Mouse (Mus musculus): Measurements from ENCODE around the gene Rad23b. TPM values are rescaled to one million over a fixed set of nuclear protein-coding genes. Genes with fewer than 3 reads are reported as not detected.
"Not testable (repeated sequence)": the region's sequence is repeated elsewhere in the genome, so short reads cannot be mapped to it uniquely, and the experiment has no call there.

Gene Rad23b
- total RNA-seq, 2 experiments from 2014 or later: 107 to 172 TPM

GRCm38 (mm10) chr4:55351037-55351436, 1.2 kb downstream of the Rad23b start:
- no peak for ATAC-seq (replicated peaks; ENCODE audit: low FRiP score, low TSS enrichment, poor library complexity, severe bottlenecking)

DNA sequence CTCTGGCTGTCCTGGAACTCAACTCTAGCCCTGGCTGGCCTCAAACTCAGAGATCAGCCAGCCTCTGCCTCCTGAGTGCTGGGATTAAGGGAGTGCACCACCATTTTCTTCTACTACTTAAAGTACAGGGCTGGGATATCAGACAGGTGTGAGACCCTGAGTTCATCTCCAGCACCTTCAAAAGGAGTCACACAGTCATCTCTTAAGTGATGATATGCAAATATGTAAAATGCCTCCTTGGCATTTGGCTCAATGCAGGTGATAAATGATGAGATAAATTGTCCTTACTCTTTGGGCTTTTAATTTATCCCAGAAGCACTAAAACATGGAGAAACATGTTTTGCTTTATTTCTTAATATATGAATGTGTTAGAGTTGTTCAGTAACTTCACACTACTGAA, 2.0 kb downstream of the Rad23b start:
- ATAC-seq (replicated peaks; ENCODE audit: low FRiP score, low TSS enrichment, poor library complexity, severe bottlenecking): no peak

- no peak for ATAC-seq (replicated peaks; ENCODE audit: low FRiP score, low TSS enrichment, poor library complexity, severe bottlenecking)
Measured at GRCm38 (mm10) chr4:55354038-55354437, 4.2 kb downstream of the Rad23b start.

DNA sequence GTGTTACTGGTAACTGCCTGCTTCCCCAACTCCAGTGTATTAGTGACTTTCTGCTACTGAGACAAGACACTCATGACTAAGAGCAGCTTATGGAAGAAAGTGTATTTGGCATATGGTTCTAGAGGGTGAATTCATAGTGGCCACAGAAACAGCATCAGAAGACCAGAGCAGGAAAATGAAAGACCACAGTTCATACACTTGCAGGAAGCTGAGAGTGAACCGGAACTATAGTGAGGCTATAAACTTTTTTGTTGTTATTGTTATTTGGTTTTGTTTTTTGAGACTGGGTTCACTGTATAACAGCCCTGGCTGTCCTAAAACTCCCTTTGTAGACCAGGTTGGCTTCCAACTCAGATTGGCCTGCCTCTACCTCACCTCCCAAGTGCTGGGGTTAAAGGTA, 6.0 kb downstream of the Rad23b start:
- no peak for ATAC-seq (replicated peaks; ENCODE audit: low FRiP score, low TSS enrichment, poor library complexity, severe bottlenecking)

DNA sequence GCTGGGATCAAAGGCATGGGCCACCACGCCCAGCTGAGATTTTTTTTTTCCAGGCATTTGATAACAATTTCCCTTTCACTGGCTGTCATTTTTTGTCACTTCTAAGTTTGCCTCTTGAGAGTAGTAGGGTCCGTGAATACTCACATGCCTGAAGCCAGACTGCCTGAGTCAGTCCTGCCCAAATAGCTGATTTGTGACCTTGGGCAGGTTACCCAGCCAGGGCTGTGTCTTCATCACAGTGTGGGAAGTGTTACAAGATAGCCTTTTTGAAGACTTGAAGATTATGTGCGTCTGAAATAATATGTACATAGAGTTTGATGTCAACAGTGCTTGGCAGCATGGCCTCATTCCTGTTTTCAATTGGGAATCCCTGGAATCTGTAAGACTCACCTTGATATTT, 6.9 kb downstream of the Rad23b start:
- ATAC-seq (replicated peaks; ENCODE audit: low FRiP score, low TSS enrichment, poor library complexity, severe bottlenecking): no peak

- ATAC-seq (replicated peaks; ENCODE audit: low FRiP score, low TSS enrichment, poor library complexity, severe bottlenecking): no peak
Measured at GRCm38 (mm10) chr4:55363866-55364265, 14.0 kb downstream of the Rad23b start.

DNA sequence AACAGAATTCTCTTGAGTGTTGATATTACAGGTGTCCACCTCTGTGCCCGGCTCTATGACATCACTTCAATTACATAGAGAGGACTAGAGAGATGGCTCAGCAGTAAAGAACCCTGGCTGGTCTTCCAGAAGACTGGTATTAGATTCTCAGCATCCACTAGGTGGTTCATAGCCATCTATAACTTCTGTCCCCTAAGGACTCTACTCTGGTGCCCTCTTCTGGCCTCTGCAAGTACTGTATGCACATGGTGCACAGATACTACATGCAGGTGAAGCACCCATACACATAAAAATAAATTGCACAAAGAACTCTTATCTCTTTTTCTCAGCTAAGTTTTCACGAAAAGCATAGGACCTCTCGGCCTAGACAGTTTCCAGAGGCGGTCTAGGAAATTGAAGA, 14.5 kb downstream of the Rad23b start:
- ATAC-seq (replicated peaks; ENCODE audit: low FRiP score, low TSS enrichment, poor library complexity, severe bottlenecking): peak; percentile 97

DNA sequence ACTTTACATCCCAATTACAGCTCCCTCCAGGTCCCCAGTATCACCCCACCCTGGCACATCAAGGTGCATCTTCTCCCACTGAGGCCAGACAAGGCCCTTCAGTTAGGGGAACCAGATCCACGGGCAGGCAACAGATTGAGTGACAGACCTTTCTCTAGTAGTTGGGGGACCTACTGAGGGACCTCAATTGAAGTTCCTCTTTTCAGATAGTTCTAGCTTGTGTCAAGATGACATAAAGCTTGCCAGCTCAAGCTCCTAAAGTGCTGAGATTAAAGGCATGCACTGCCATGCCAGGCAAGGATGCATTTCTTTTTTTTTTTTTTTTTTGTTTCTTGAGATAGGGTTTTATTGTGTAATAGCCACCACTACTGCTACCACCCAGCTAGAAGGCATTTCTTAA, 16.2 kb downstream of the Rad23b start:
- ATAC-seq (replicated peaks; ENCODE audit: low FRiP score, low TSS enrichment, poor library complexity, severe bottlenecking): no peak

GRCm38 (mm10) chr4:55370127-55370526, 20.3 kb downstream of the Rad23b start:
- ATAC-seq (replicated peaks; ENCODE audit: low FRiP score, low TSS enrichment, poor library complexity, severe bottlenecking): no peak

DNA sequence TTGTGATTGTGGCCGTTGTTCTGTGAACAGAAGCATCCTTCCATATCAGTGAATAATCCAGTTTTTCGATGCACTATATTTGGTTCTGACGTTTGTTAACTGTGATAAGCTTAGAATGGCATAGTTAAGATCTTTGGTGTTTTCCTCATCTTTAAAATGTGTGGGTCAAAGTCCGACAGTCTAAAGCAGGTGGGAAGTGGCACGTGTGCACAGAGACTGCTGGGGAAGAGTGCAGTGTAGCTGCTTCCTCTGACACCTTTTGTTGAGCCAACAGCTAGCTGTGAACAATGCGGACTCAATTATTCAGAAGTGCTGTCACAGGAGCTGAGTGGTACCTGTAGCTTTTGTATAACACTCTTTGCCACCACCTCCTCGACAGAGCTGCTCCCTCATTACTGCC, 21.5 kb downstream of the Rad23b start:
- no peak for ATAC-seq (replicated peaks; ENCODE audit: low FRiP score, low TSS enrichment, poor library complexity, severe bottlenecking)

DNA sequence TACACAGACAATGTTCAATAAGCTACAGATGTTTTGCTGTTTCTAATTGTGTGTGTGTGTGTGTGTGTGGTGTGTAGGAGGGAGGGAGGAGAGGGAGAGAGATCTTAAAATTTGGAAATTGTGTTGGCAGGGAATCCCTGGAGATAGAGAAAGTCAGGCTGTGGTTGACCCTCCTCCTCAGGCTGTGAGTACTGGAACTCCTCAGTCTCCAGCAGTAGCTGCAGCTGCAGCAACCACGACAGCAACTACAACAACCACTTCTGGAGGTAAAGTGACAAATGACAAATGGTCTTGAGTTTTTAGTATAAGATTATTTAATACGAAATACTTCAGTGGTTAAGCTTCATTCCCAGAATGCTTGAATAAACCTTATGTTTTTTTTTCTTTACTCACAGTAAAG, 32.5 kb downstream of the Rad23b start:
- no peak for ATAC-seq (replicated peaks; ENCODE audit: low FRiP score, low TSS enrichment, poor library complexity, severe bottlenecking)

DNA sequence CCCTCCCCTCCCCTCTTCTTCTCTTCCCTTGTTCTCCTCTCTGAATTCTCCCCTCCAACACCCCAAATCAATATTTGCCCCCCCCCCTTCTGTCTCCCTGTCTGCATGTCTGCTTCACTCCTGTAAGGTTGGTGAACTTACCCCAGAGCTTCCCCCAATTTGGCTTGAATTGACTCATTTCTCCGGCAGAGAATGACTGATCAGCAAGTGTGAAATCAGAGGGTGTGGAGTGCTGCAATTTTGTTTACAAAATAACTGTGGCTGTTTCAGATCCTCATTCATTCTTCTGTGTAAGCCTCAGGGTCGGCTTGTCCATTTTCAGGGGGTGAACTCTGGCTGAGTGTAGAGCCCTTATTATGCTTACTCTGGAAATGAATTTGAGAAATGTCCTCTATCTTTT, 36.9 kb downstream of the Rad23b start:
- no peak for ATAC-seq (replicated peaks; ENCODE audit: low FRiP score, low TSS enrichment, poor library complexity, severe bottlenecking)

DNA sequence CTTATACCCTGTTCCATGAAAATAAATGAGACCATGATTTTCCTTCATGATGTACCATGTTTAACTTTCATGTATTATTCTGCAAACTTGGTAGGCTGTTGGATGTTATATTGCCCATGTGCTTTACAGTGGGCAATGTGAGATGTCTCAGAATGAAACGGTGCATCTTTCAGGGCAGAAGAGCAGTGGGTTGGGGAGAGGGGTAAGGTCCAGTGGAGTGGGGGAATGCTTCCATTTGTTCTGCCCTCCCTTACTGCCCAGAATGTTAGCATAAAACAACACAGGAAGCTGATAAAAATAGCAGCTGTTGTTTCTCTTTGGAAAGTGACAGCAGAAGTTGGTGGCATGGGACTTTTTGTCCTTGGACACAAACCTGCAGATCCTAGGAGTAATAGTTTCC, 41.6 kb downstream of the Rad23b start:
- ATAC-seq (replicated peaks; ENCODE audit: low FRiP score, low TSS enrichment, poor library complexity, severe bottlenecking): no peak

DNA sequence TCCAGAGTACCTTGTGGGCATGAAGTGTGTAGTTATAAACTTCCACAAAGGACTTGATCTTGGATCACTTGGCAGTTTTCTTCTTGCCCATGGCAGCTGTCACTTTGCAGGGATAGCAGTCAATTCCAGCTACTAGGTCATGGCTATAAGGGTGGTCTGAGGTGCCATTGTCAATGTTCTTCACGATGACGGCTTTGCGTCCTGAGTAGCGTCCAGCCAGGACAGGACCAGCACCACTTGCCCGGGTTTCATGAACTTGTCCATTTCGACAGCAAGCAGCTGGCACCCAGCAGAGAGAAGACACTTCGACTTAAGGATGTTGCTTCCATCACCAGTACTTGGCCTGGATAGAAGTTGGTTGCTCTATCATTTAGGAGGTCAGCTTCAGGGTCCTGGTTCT, 42.6 kb downstream of the Rad23b start:
- ATAC-seq (replicated peaks; ENCODE audit: low FRiP score, low TSS enrichment, poor library complexity, severe bottlenecking): no peak

DNA sequence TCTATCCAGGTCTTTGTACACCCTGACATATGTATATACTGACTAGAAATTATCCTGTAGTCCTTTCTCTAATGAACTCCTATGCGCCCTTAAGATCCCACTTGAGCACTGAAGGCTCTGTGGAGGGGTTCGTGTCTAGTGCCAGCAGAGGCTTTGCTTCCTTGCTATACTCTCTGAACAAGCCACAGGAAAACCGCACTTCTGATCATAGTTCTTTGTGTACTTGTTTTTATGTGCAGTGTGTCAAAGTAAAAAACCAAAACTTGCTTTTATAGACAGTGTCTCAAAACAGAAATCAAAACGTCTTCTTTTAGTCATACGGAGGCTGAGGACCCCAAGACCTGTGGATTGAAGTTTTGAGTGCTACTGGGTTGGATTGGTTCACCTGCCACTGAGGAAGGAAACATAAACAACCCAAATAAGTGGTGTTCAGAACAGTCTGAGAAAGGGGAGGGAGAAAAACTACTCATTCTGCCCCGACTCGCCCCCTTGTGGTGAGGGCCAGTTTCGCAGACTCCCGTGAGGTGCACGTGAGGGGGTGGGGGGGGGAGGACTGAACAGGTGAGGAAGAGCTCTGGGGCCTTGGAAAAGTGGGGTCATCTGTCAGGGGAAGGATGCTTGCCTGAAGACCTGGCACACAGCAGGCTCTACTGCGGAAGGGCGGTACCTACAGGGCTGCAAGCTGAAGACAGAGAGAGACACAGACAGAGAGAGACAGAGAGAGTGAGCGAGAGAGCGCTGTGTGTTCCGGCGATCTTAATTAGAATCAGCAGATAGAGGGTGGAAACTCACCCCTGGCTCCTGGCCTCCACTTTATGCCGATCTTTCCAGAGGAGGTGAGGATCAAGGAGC, 48.3 kb downstream of the Rad23b start:
- peak; percentile 83 for ATAC-seq (replicated peaks; ENCODE audit: low FRiP score, low TSS enrichment, poor library complexity, severe bottlenecking)

GRCm38 (mm10) chr4:55398901-55399300, 49.1 kb downstream of the Rad23b start:
- ATAC-seq (replicated peaks; ENCODE audit: low FRiP score, low TSS enrichment, poor library complexity, severe bottlenecking): no peak

GRCm38 (mm10) chr4:55405329-55405728, 55.5 kb downstream of the Rad23b start:
- no peak for ATAC-seq (replicated peaks; ENCODE audit: low FRiP score, low TSS enrichment, poor library complexity, severe bottlenecking)

DNA sequence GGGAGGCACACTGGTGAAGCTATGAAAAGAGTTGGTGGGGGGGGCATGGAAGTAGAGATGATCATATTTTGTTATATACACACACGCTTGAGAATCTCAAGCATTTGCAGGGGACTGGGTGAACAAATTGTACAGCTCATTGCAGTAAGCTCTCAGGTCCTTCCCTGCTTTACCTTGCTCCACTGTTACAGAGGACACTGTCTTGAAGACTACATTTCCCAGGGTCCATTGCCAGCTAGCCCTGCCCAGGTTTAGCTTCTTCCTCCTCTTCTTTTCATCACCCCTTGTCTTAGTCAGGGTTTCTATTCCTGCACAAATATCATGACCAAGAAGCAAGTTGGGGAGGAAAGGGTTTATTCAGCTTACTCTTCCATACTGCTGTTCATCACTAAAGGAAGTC, 56.7 kb downstream of the Rad23b start:
- ATAC-seq (replicated peaks; ENCODE audit: low FRiP score, low TSS enrichment, poor library complexity, severe bottlenecking): no peak

DNA sequence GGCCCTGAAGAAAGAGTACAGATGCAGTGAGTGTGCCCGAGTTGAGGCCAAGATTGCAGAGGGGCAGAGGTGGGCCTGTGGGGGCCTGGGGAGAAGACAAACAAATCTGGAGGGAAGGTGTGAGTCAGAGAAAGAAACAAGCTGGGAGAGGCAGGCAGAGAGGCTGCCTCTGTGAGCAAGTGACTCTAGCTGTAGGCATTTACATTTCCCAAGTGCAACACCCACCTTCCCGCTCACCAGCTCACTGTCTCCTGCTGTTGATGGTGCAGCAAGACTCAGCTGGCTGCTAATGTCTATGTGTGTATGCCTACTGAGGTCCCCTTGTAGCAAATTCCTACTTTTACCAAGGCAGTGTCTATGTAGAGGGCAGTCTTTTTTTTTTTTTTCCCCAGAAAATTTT, 58.2 kb downstream of the Rad23b start:
- ATAC-seq (replicated peaks; ENCODE audit: low FRiP score, low TSS enrichment, poor library complexity, severe bottlenecking): no peak

GRCm38 (mm10) chr4:55409025-55409424, 59.2 kb downstream of the Rad23b start:
- no peak for ATAC-seq (replicated peaks; ENCODE audit: low FRiP score, low TSS enrichment, poor library complexity, severe bottlenecking)

DNA sequence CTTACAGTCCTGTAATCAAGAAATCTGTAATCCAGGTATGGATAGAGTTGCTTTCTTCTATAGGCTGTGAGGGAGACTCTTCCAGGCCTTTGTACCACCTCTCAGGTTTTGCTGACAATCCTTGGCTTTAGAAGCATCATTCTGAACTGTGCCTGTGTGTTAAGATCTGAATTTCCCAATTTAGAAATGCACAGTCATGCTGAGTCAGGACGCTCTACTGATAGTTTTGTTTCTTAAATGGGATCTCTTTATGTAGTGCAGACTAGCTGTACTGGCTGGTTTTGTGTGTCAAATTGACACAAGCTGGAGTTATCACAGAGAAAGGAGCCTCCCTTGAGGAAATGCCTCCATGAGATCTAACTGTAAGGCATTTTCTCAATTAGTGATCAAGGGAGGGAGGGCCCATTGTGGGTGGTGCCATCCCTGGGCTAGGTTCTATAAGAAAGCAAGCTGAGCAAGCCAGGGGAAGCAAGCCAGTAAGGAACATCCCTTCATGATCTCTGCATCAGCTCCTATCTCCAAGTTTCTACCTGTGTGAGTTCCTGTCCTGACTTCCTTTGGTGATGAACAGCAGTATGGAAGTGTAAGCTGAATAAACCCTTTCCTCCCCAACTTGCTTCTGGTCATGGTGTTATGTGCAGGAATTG, 59.9 kb downstream of the Rad23b start:
- not testable (repeated sequence) for ATAC-seq (replicated peaks; ENCODE audit: low FRiP score, low TSS enrichment, poor library complexity, severe bottlenecking)

All from megakaryocyte-erythroid progenitor cell, adult 5-6 weeks (primary cell).